Mouse (Mus musculus) limb, embryonic 11.5 days (tissue): ENCODE data around the gene Gm8660. TPM values are rescaled to one million over a fixed set of nuclear protein-coding genes. Genes with fewer than 3 reads are reported as not detected.
"Not testable (repeated sequence)": the region's sequence is repeated elsewhere in the genome, so short reads cannot be mapped to it uniquely, and the experiment has no call there.

Experiments used
- ATAC-seq: fragments of 200-750 bp; cut with Nextera tagmentation; 2 replicates; pipeline ENCODE4 v1.8.0; 2017; ENCODE audit warnings: low read depth; ENCODE audit not compliant: insufficient number of reproducible peaks, low FRiP score, low TSS enrichment
- DNase-seq: peaks from one replicate; pipeline ENCODE4 v3.0.0-alpha.2; 2015; ENCODE audit warnings: low spot score
- H3K27ac ChIP-seq: fragments of 300-500 bp; sonication (generic); replicated peaks from 2 replicates; pipeline ENCODE4 v1.5.1; 2014; ENCODE audit warnings: low read depth, mild to moderate bottlenecking, low read length
- H3K27me3 ChIP-seq: fragments of 300-500 bp; sonication (generic); 2 replicates; pipeline ENCODE4 v1.6.1; 2014; ENCODE audit warnings: mild to moderate bottlenecking, low read length, mixed read lengths; ENCODE audit not compliant: control insufficient read depth, insufficient read depth
- H3K36me3 ChIP-seq: fragments of 300-500 bp; sonication (generic); 2 replicates; pipeline ENCODE4 v1.6.1; 2014; ENCODE audit warnings: mild to moderate bottlenecking, low read length, moderate library complexity, mixed read lengths; ENCODE audit not compliant: control insufficient read depth, insufficient read depth
- H3K4me1 ChIP-seq: fragments of 300-500 bp; sonication (generic); 2 replicates; pipeline ENCODE4 v1.6.1; 2014; ENCODE audit warnings: low read length, mixed read lengths; ENCODE audit not compliant: control insufficient read depth, insufficient read depth
- H3K4me2 ChIP-seq: fragments of 300-500 bp; sonication (generic); 2 replicates; pipeline ENCODE4 v1.6.1; 2014; ENCODE audit warnings: low read depth, mild to moderate bottlenecking, moderate library complexity; ENCODE audit not compliant: severe bottlenecking
- H3K4me3 ChIP-seq: fragments of 300-500 bp; sonication (generic); 2 replicates; pipeline ENCODE4 v1.5.1; 2014; ENCODE audit warnings: low read depth, low read length
- H3K9ac ChIP-seq: fragments of 300-500 bp; sonication (generic); 2 replicates; pipeline ENCODE4 v1.6.1; 2014; ENCODE audit warnings: mild to moderate bottlenecking, low read length
- H3K9me3 ChIP-seq: fragments of 300-500 bp; sonication (generic); 2 replicates; pipeline ENCODE4 v1.6.1; 2016; ENCODE audit warnings: low read length; ENCODE audit not compliant: control insufficient read depth
- WGBS: fragments of 180-500 bp; shearing (Covaris S2); extraction: QIAGEN DNeasy Blood & Tissue Kit; methylation state at CpG from one replicate; pipeline ENCODE4 v1.1.7; 2014; 5-methylcytosine and 5-hydroxymethylcytosine counted together
- polyA plus RNA-seq: library from polyadenylated mRNA; unstranded; fragments of >200 nt; fragmentation: Nextera tagmentation; extraction: Ambion mirVana; gene quantifications from 2 replicates; pipeline ENCODE4 v1.2.1, GENCODE M21; 2014

Gene Gm8660
- polyA plus RNA-seq = not detected in 2 replicates

- not testable (repeated sequence) for DNase-seq, H3K36me3 ChIP-seq, H3K27me3 ChIP-seq, H3K27ac ChIP-seq, H3K9ac ChIP-seq, H3K4me3 ChIP-seq, ATAC-seq, H3K4me2 ChIP-seq, H3K4me1 ChIP-seq, H3K9me3 ChIP-seq
- no CpG with 5 or more reads among the region's 1 CpGs for WGBS
Observed at GRCm38 (mm10) chr7:22370939-22371338, at the start of gene Gm8660. Gene Gm8660, minus strand, starts transcription at chr7:22371039.

- not testable (repeated sequence) for H3K36me3 ChIP-seq, ATAC-seq, H3K4me2 ChIP-seq, H3K9me3 ChIP-seq, H3K27me3 ChIP-seq, H3K4me3 ChIP-seq, DNase-seq, H3K4me1 ChIP-seq, H3K27ac ChIP-seq, H3K9ac ChIP-seq
- no CpG with 5 or more reads among the region's 3 CpGs for WGBS
Observed at GRCm38 (mm10) chr7:22413283-22413682, 42.4 kb upstream of the Gm8660 start, which contains the start of gene Vmn1r148. Gene Vmn1r148, plus strand, starts transcription at chr7:22413583.

GRCm38 (mm10) chr7:22329617-22330016 lies 41.2 kb downstream of the Gm8660 start, which contains the start of gene Gm4187:
Gene Gm4187, minus strand, starts transcription at chr7:22329717.
- ATAC-seq, H3K9me3 ChIP-seq, H3K4me2 ChIP-seq, H3K27me3 ChIP-seq, DNase-seq, H3K36me3 ChIP-seq, H3K27ac ChIP-seq, H3K4me3 ChIP-seq, H3K4me1 ChIP-seq, H3K9ac ChIP-seq: not testable (repeated sequence)
- no CpG with 5 or more reads among the region's 2 CpGs for WGBS

Other genes starting within 250 kb of the Gm8660 start
- gene Gm10666, start 236.3 kb downstream of the Gm8660 start, polyA plus RNA-seq = not detected in 2 replicates
- gene Vmn1r142, start 207.0 kb downstream of the Gm8660 start, polyA plus RNA-seq = not detected in 2 replicates
- gene Vmn1r143, start 181.7 kb downstream of the Gm8660 start, polyA plus RNA-seq = not detected in 2 replicates
- gene Gm8653, start 169.8 kb downstream of the Gm8660 start, polyA plus RNA-seq = not detected in 2 replicates
- not detected in 2 replicates for gene Gm8453, start 141.6 kb downstream of the Gm8660 start, polyA plus RNA-seq
- gene Gm4187, start 41.3 kb downstream of the Gm8660 start, polyA plus RNA-seq = not detected in 2 replicates
- not detected in 2 replicates for gene Vmn1r148, start 42.5 kb upstream of the Gm8660 start, polyA plus RNA-seq
- gene Vmn1r149, start 67.2 kb upstream of the Gm8660 start, polyA plus RNA-seq = not detected in 2 replicates
- not detected in 2 replicates for gene Gm10665, start 93.0 kb upstream of the Gm8660 start, polyA plus RNA-seq
- gene Vmn1r151, start 128.6 kb upstream of the Gm8660 start, polyA plus RNA-seq = not detected in 2 replicates
- gene Vmn1r152, start 151.9 kb upstream of the Gm8660 start, polyA plus RNA-seq = not detected in 2 replicates
- gene Gm8677, start 163.8 kb upstream of the Gm8660 start, polyA plus RNA-seq = not detected in 2 replicates
- not detected in 2 replicates for gene Gm4201, start 194.3 kb upstream of the Gm8660 start, polyA plus RNA-seq
- gene Gm4565, start 217.1 kb upstream of the Gm8660 start, polyA plus RNA-seq = not detected in 2 replicates